Mouse (Mus musculus) hematopoietic stem cell, adult 5-6 weeks (primary cell): Measurements from ENCODE around the gene Hspb2. TPM values are rescaled to one million over a fixed set of nuclear protein-coding genes. Genes with fewer than 3 reads are reported as not detected.

Experiments
- ATAC-seq, 2 experiments: fragments of 125-278 bp in 1 of 2; replicated peaks in 1 of 2; 2 replicates each; pipeline ENCODE4 v1.8.0; 2016 to 2017; ENCODE audit warnings: inconsistent platforms in 2 of 2, mild to moderate bottlenecking in 2 of 2, moderate number of reproducible peaks in 2 of 2, low read depth in 1 of 2, moderate TSS enrichment in 1 of 2; ENCODE audit not compliant: low FRiP score in 2 of 2, poor library complexity in 2 of 2, severe bottlenecking in 2 of 2, insufficient read depth in 1 of 2, low TSS enrichment in 1 of 2
- total RNA-seq: library from RNA; stranded (forward); fragments of 172-1452, 232-1000 nt; gene quantifications from 2 replicates; pipeline ENCODE4 v1.2.3, GENCODE M21; 2017

The Hspb2 gene
- total RNA-seq, 1 experiment from 2014 or later, result not detected

GRCm38 (mm10) chr9:50725921-50726590 lies 26.1 kb downstream of the Hspb2 start:
- no peak for ATAC-seq

DNA sequence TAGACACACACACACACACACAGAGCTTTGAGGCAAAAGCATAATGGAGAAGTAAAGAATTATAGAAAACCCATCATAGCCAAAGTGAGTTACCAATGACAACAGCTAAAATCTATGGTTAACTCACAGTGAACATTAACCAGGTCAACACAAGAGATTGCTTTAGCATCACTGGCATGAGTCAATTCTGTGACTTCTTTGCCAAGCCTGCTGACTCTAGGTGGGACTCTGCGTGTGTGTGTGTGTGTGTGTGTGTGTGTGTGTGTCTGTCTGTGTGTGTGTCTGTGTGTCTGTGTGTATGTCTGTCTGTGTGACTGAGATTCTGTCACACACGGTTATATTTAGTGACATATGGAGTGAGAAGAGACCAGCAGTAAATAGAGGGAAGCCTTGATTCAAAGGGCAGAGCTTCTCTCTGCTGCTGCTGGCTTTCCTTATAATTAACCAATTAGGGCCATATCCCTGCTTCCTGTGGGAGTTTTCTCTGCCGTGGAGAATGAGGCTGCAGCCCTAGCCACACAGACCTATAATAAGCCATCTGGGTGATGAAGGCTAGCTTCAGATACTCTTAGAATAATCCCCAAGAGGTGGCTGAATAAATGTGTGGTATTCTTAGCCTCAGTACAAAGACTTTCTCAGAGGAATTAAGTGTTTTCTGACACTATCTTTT lies 27.4 kb downstream of the Hspb2 start:
- ATAC-seq, result no peak

- no peak for ATAC-seq
Measured at GRCm38 (mm10) chr9:50724147-50724546, 28.0 kb downstream of the Hspb2 start.

GRCm38 (mm10) chr9:50723406-50723805 lies 28.7 kb downstream of the Hspb2 start:
- no peak for ATAC-seq

DNA sequence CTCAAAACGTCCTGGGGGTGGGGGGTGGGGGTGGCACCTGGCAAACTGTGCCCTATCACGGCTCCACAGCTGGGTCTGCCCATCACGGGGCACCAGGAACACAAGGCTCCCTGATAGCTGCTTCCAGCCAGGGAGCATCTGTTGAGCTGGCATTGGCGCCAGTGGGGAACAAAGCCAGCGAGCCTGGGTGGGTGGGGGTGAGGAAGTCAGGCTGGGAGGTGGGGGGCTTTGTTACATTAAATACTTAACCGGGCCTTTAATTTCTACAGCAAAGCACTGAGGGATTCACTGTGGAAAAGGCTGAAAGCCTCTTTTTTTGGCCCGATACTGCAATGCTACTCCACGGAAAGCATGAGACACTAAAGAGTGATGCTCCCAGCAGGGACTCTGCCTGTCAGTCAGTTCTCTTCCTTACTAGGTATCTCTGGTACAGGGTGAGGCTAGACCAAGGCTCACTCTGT lies 29.7 kb downstream of the Hspb2 start:
- ATAC-seq, result no peak

GRCm38 (mm10) chr9:50721061-50721460 lies 31.1 kb downstream of the Hspb2 start:
- ATAC-seq, result no peak

- no peak for ATAC-seq
Measured at GRCm38 (mm10) chr9:50718878-50719277, 33.3 kb downstream of the Hspb2 start.

GRCm38 (mm10) chr9:50714188-50714587 lies 38.0 kb downstream of the Hspb2 start:
- ATAC-seq, result no peak

DNA sequence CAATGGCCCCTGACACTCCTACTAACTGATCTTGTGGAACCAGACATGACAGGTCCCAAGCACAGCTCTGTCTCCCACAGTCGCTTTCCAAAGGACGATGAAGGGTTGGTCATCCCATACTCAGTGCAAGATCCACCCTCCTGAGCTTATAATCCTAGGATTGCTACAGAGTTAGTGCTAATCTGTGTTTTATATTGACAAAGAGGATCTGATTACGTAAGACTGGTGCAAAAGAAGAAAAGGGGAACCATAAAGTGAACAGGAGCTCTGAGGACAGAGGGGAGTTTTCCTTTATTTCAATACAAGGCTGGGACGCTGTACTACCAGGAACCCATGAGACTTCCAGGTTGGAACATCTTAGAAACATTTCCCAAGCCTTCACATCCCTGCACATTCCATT lies 40.8 kb downstream of the Hspb2 start:
- ATAC-seq, result peak; percentile 32 to 58; a peak in 2 of 4 replicates

DNA sequence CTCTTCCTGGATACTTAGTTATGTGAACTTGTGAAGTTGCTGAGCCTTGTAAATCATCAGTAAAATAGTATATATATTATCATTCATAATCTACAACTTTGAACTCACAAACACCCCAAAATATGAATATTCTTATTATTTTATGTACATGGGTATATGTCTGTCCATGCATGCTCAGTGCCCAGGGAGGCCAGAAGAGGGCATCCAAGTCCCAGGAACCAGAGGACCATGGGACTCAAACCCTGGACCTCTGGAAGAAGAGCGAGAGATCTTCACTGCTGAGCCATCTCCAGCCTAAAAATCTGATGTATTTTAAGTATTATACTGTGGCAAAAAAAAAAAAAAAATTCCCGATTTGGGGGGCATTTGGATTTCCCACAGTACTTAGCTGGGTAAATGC lies 43.0 kb downstream of the Hspb2 start:
- ATAC-seq, result no peak

GRCm38 (mm10) chr9:50704907-50705306 lies 47.2 kb downstream of the Hspb2 start:
- no peak for ATAC-seq

Other genes starting within 250 kb of the Hspb2 start
- gene Pts, start 223.6 kb downstream of the Hspb2 start, total RNA-seq, result 91.9 and 128 TPM in 2 replicates
- gene Il18, start 197.5 kb downstream of the Hspb2 start, total RNA-seq, result 29.5 and 36.7 TPM in 2 replicates
- gene Bco2, start 197.2 kb downstream of the Hspb2 start, total RNA-seq, result 3.8 and 4.4 TPM in 2 replicates
- not detected in 2 replicates for gene Tex12, start 191.0 kb downstream of the Hspb2 start, total RNA-seq
- 142 and 154 TPM in 2 replicates for gene Sdhd, start 148.5 kb downstream of the Hspb2 start, total RNA-seq
- gene Timm8b, start 148.4 kb downstream of the Hspb2 start, total RNA-seq, result 123 and 162 TPM in 2 replicates
- 0.56 and 4.6 TPM in 2 replicates for gene Pih1d2, start 135.0 kb downstream of the Hspb2 start, total RNA-seq
- 43.5 and 73.0 TPM in 2 replicates for gene Nkapd1, start 134.9 kb downstream of the Hspb2 start, total RNA-seq
- gene Dlat, start 92.6 kb downstream of the Hspb2 start, total RNA-seq, result 30.7 and 33.5 TPM in 2 replicates
- gene Dixdc1, start 12.8 kb downstream of the Hspb2 start, total RNA-seq, result 0.99 and 2.3 TPM in 2 replicates
- gene 2310030G06Rik, start 5.8 kb downstream of the Hspb2 start, total RNA-seq, result not detected in 2 replicates
- 0.84 TPM in 1 of 2 replicates, not detected in the other for gene Cryab, start 1.0 kb downstream of the Hspb2 start, total RNA-seq
- gene Fdxacb1, start 15.9 kb upstream of the Hspb2 start, total RNA-seq, result 8.8 and 8.9 TPM in 2 replicates
- gene Alg9, start 22.7 kb upstream of the Hspb2 start, total RNA-seq, result 18.0 and 18.2 TPM in 2 replicates
- gene 1110032A03Rik, start 23.2 kb upstream of the Hspb2 start, total RNA-seq, result 22.5 and 37.0 TPM in 2 replicates
- 38.7 and 40.3 TPM in 2 replicates for gene Ppp2r1b, start 92.9 kb upstream of the Hspb2 start, total RNA-seq